Mouse (Mus musculus) liver, embryonic 14.5 days (tissue): ENCODE data around the gene Hist1h2ab. TPM values are rescaled to one million over a fixed set of nuclear protein-coding genes. Genes with fewer than 3 reads are reported as not detected.
"Not testable (repeated sequence)": the region's sequence is repeated elsewhere in the genome, so short reads cannot be mapped to it uniquely, and the experiment has no call there.

Experiments used
- ATAC-seq: fragments of 200-750 bp; cut with Nextera tagmentation; 2 replicates; pipeline ENCODE4 v1.8.0; 2017; ENCODE audit warnings: moderate number of reproducible peaks, mild to moderate bottlenecking, moderate library complexity; ENCODE audit not compliant: insufficient read depth
- DNase-seq, 3 experiments: peaks; one replicate each; pipeline ENCODE4 v3.0.0-alpha.2; 2012 to 2013; ENCODE audit warnings: low read depth in 3 of 3, low spot score in 3 of 3
- H3K27ac ChIP-seq: fragments of 300-500 bp; sonication (generic); 2 replicates; pipeline ENCODE4 v1.5.1; 2014; ENCODE audit warnings: moderate library complexity, mild to moderate bottlenecking, control low read depth, inconsistent platforms
- H3K27me3 ChIP-seq: fragments of 300-500 bp; sonication (generic); 2 replicates; pipeline ENCODE4 v1.6.1; 2014; ENCODE audit warnings: mild to moderate bottlenecking, low read length, moderate library complexity; ENCODE audit not compliant: control insufficient read depth, insufficient read depth
- H3K36me3 ChIP-seq: fragments of 300-500 bp; sonication (generic); replicated peaks from 2 replicates; pipeline ENCODE4 v1.6.1; 2014; ENCODE audit warnings: low read depth; ENCODE audit not compliant: control insufficient read depth, insufficient read depth
- H3K4me1 ChIP-seq, 2 experiments: fragments of 200-500 bp in 1 of 2; fragments of 300-500 bp in 1 of 2; sonication (generic) in 1 of 2; replicated peaks; 2 replicates each; pipeline ENCODE4 v1.6.1; 2012 to 2014; ENCODE audit warnings: antibody characterized with exemption in 1 of 2, inconsistent platforms in 1 of 2, low read length in 1 of 2; ENCODE audit not compliant: control insufficient read depth in 2 of 2, insufficient read depth in 2 of 2
- H3K4me2 ChIP-seq: fragments of 300-500 bp; sonication (generic); 2 replicates; pipeline ENCODE4 v1.6.1; 2014; ENCODE audit warnings: low read depth, mild to moderate bottlenecking, control low read depth, moderate library complexity
- H3K4me3 ChIP-seq, 2 experiments: fragments of 200-500 bp in 1 of 2; fragments of 300-500 bp in 1 of 2; sonication (generic) in 1 of 2; 2 replicates each; pipeline ENCODE4 v1.5.1; 2012 to 2014; ENCODE audit warnings: low read depth in 2 of 2, low read length in 2 of 2, mild to moderate bottlenecking in 2 of 2, control low read depth in 1 of 2, inconsistent platforms in 1 of 2, moderate library complexity in 1 of 2; ENCODE audit not compliant: insufficient read depth in 1 of 2
- H3K9ac ChIP-seq: fragments of 300-500 bp; sonication (generic); replicated peaks from 2 replicates; pipeline ENCODE4 v1.6.1; 2014; ENCODE audit warnings: mild to moderate bottlenecking, control low read depth, moderate library complexity
- H3K9me3 ChIP-seq: fragments of 300-500 bp; sonication (generic); 2 replicates; pipeline ENCODE4 v1.6.1; 2016; ENCODE audit warnings: low read length, mixed read lengths; ENCODE audit not compliant: control insufficient read depth
- CTCF ChIP-seq: IDR thresholded peaks from 2 replicates; pipeline ENCODE4 v1.5.1; 2016; ENCODE audit warnings: antibody characterized with exemption, low read depth, control low read depth
- EP300 ChIP-seq: IDR thresholded peaks from 2 replicates; pipeline ENCODE4 v1.6.1; 2016; ENCODE audit warnings: antibody characterized with exemption, low read depth
- WGBS: fragments of 180-500 bp; shearing (Covaris S2); extraction: QIAGEN DNeasy Blood & Tissue Kit; methylation state at CpG from one replicate; pipeline ENCODE4 v1.1.7; 2014; ENCODE audit not compliant: insufficient replicate concordance; 5-methylcytosine and 5-hydroxymethylcytosine counted together
- polyA plus RNA-seq, 2 experiments: library from polyadenylated mRNA; depleted of rRNA in 1 of 2; stranded (reverse) in 1 of 2; unstranded in 1 of 2; fragments of >200 nt; fragmentation: Nextera tagmentation in 1 of 2; extraction: Ambion mirVana in 1 of 2; gene quantifications; 2 replicates each; pipeline versions ENCODE4 v1.2.1 to v1.2.3; 2012 to 2014

Gene Hist1h2ab
- polyA plus RNA-seq, 2 experiments, result 45.3 to 74.8 TPM

GRCm38 (mm10) chr13:23761871-23762821 lies 11.2 kb downstream of the Hist1h2ab start, which contains the start of gene Hist1h3a:
Gene Hist1h3a (minus strand): TSS chr13:23762386.
- peak; percentile 46 for ATAC-seq
- H3K36me3 ChIP-seq, H3K27me3 ChIP-seq, H3K9me3 ChIP-seq: not testable (repeated sequence)
- H3K27ac ChIP-seq, result peak within 1 kb of the TSS; percentile 99
- peak within 1 kb of the TSS; percentile 93 for H3K9ac ChIP-seq
- H3K4me1 ChIP-seq, result peaks cover 28 to 44% of the 10 kb centered on the region in 2 experiments
- WGBS, result under 1% methylated on average over 29 of the region's 52 CpGs
- peak; percentile 87 to 88 (median 88) for DNase-seq
- peak; percentile 65; the same call in 1 of the 2 replicates for TF ChIP-seq EP300
- peak within 1 kb of the TSS; percentile 88 for H3K4me2 ChIP-seq
- H3K4me3 ChIP-seq, result peak within 1 kb of the TSS; percentile 49 to 62

GRCm38 (mm10) chr13:23763242-23763585 lies 12.3 kb downstream of the Hist1h2ab start:
- peak overlapping the region; percentile 99 for H3K27ac ChIP-seq
- DNase-seq (peak in 1 of 3 experiments; percentile 91), ATAC-seq (no peak)
- H3K36me3 ChIP-seq, result no peaks in the 10 kb centered on the region
- peaks cover 28 to 37% of the 10 kb centered on the region in 2 experiments for H3K4me1 ChIP-seq
- H3K9ac ChIP-seq, result peak overlapping the region; percentile 93
- peak overlapping the region; percentile 33 to 62; a peak in 3 of 4 replicates for H3K4me3 ChIP-seq
- under 1% methylated on average over 10 of the region's 10 CpGs for WGBS
- TF ChIP-seq CTCF (no peak), EP300 (no peak)
- peak overlapping the region; percentile 88 for H3K4me2 ChIP-seq
- H3K9me3 ChIP-seq, result no peaks in the 10 kb centered on the region
- no peaks in the 10 kb centered on the region for H3K27me3 ChIP-seq

GRCm38 (mm10) chr13:23763586-23764323 lies 12.8 kb downstream of the Hist1h2ab start, which contains the start of gene Hist1h1a:
Gene Hist1h1a (plus strand): TSS chr13:23763666.
- Histone ChIP-seq H3K27ac (peak within 1 kb of the TSS; percentile 99), H3K27me3 (no peaks in the 10 kb centered on the region), H3K4me3 (peak within 1 kb of the TSS; percentile 60 to 62), H3K4me2 (peak within 1 kb of the TSS; percentile 88), H3K9me3 (no peaks in the 10 kb centered on the region), H3K9ac (peak within 1 kb of the TSS; percentile 93), H3K36me3 (no peaks in the 10 kb centered on the region), H3K4me1 (peaks cover 27 to 37% of the 10 kb centered on the region in 2 experiments)
- peak; percentile 27 for ATAC-seq
- WGBS, result 2% methylated on average over 34 of the region's 34 CpGs
- TF ChIP-seq EP300 (peak; percentile 72), CTCF (no peak)
- peak in 2 of 3 experiments; percentile 89 to 91 for DNase-seq

DNA sequence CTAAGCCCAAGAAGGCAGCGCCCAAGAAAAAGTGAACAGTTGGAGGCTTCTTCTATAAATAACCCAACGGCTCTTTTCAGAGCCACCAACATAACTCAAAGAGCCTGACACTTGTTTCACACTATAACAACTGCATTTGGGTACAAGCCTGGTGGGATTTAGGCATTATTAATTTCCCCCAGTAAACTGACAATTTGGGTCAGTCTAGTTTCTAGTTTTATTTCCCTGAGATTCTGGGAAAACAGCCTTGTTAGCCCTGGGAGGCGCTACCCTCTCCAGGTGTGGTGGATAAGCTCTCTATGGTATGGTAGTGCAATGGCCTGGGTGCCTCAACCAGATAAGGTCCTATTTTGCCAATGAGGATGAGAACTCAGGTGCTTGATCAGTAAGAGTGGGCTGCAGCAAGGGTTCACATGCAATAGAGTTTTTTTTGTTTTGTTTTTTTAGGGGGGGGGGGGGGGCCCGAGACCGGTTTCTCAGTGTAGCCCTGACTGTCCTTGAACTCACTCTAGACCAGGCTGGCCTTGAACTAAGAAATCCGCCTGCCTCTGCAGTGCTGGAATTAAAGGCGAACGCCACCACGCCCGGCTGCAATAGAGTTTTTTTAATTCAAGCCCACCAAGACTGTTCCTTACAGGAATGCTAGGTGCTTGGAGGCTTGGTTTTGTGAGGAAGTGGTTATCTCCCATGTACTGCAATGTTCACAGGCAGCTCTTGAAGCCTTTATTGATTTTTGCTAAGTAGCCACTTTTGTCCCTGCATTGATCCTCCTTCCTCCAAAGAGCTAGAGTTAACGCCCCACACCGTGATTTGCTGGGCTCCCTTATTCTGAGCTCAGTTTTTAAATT lies 13.6 kb downstream of the Hist1h2ab start:
- peak overlapping the region; percentile 99 for H3K27ac ChIP-seq
- peak overlapping the region; percentile 60 to 62 for H3K4me3 ChIP-seq
- no peaks in the 10 kb centered on the region for H3K27me3 ChIP-seq
- ATAC-seq (peak; percentile 12), DNase-seq (peak in 2 of 3 experiments; percentile 68 to 82)
- H3K9ac ChIP-seq, result peak overlapping the region; percentile 93
- peaks cover 19 to 36% of the 10 kb centered on the region in 2 experiments for H3K4me1 ChIP-seq
- H3K4me2 ChIP-seq, result peak overlapping the region; percentile 88
- WGBS, result 10% methylated on average over 12 of the region's 12 CpGs
- H3K36me3 ChIP-seq, result no peaks in the 10 kb centered on the region
- TF ChIP-seq CTCF (no peak), EP300 (peak; percentile 48)
- no peaks in the 10 kb centered on the region for H3K9me3 ChIP-seq
